Mouse (Mus musculus) erythroblast, embryonic 14.5 days (primary cell): ENCODE data around the gene Pum3. TPM values are rescaled to one million over a fixed set of nuclear protein-coding genes. Genes with fewer than 3 reads are reported as not detected.
"Not testable (repeated sequence)": the region's sequence is repeated elsewhere in the genome, so short reads cannot be mapped to it uniquely, and the experiment has no call there.

ENCODE experiments used
- H3K27me3 ChIP-seq: 2 replicates; pipeline ENCODE4 v1.6.1; 2012; ENCODE audit warnings: inconsistent platforms; ENCODE audit not compliant: control insufficient read depth
- H3K36me3 ChIP-seq: 2 replicates; pipeline ENCODE4 v1.6.1; 2012; ENCODE audit warnings: mild to moderate bottlenecking, inconsistent platforms; ENCODE audit not compliant: control insufficient read depth
- H3K4me1 ChIP-seq: 2 replicates; pipeline ENCODE4 v1.6.1; 2012; ENCODE audit warnings: inconsistent platforms; ENCODE audit not compliant: control insufficient read depth
- H3K4me3 ChIP-seq: replicated peaks from 2 replicates; pipeline ENCODE3; 2012; ENCODE audit warnings: moderate library complexity, mild to moderate bottlenecking, inconsistent platforms
- H3K9me3 ChIP-seq: 2 replicates; pipeline ENCODE4 v1.6.1; 2012; ENCODE audit warnings: low read length, inconsistent platforms, mixed read lengths; ENCODE audit not compliant: control insufficient read depth
- GATA1 ChIP-seq: IDR thresholded peaks from 2 replicates; pipeline ENCODE4 v1.6.1; 2012; ENCODE audit warnings: low read length, inconsistent platforms, mixed read lengths
- TAL1 ChIP-seq: IDR thresholded peaks from 3 replicates; pipeline ENCODE4 v1.6.1; 2012; ENCODE audit warnings: low read length, inconsistent platforms, mixed read lengths
- polyA plus RNA-seq: library from polyadenylated mRNA; stranded (reverse); fragments of >175 nt; gene quantifications from 2 replicates; pipeline ENCODE4 v1.2.3, GENCODE M21; 2012

Gene Pum3
- polyA plus RNA-seq, 1 experiment: 1.9 TPM

GRCm38 (mm10) chr19:27397223-27397622 lies 32.4 kb downstream of the Pum3 start:
- no peaks in the 10 kb centered on the region for H3K9me3 ChIP-seq
- no peak overlapping the region for H3K4me3 ChIP-seq
- no peaks in the 10 kb centered on the region for H3K27me3 ChIP-seq
- H3K36me3 ChIP-seq: peaks cover 85% of the 10 kb centered on the region
- TF ChIP-seq GATA1 (no peak), TAL1 (no peak)
- no peaks in the 10 kb centered on the region for H3K4me1 ChIP-seq

GRCm38 (mm10) chr19:27396719-27397118 lies 32.9 kb downstream of the Pum3 start:
- TF ChIP-seq TAL1 (no peak), GATA1 (no peak)
- Histone ChIP-seq H3K36me3 (peaks cover 88% of the 10 kb centered on the region), H3K4me1 (no peaks in the 10 kb centered on the region)

GRCm38 (mm10) chr19:27395936-27396335 lies 33.7 kb downstream of the Pum3 start:
- Histone ChIP-seq H3K27me3 (no peaks in the 10 kb centered on the region), H3K4me3 (no peak overlapping the region), H3K36me3 (peaks cover 88% of the 10 kb centered on the region), H3K9me3 (no peaks in the 10 kb centered on the region), H3K4me1 (no peaks in the 10 kb centered on the region)
- TF ChIP-seq TAL1 (no peak), GATA1 (no peak)

More at GRCm38 (mm10) chr19:27396719-27397118, 32.9 kb downstream of the Pum3 start:
- no peak overlapping the region for H3K4me3 ChIP-seq
- H3K9me3 ChIP-seq: no peaks in the 10 kb centered on the region
- H3K27me3 ChIP-seq: no peaks in the 10 kb centered on the region

GRCm38 (mm10) chr19:27395481-27395880 lies 34.1 kb downstream of the Pum3 start:
- no peaks in the 10 kb centered on the region for H3K4me1 ChIP-seq
- H3K4me3 ChIP-seq: no peak overlapping the region
- no peaks in the 10 kb centered on the region for H3K27me3 ChIP-seq
- TF ChIP-seq TAL1: no peak
- no peak for TF ChIP-seq GATA1
- no peaks in the 10 kb centered on the region for H3K9me3 ChIP-seq
- peaks cover 88% of the 10 kb centered on the region for H3K36me3 ChIP-seq

GRCm38 (mm10) chr19:27394341-27394990 lies 35.2 kb downstream of the Pum3 start:
- Histone ChIP-seq H3K4me3 (no peak overlapping the region), H3K27me3 (no peaks in the 10 kb centered on the region), H3K36me3 (peaks cover 90% of the 10 kb centered on the region), H3K9me3 (no peaks in the 10 kb centered on the region), H3K4me1 (no peaks in the 10 kb centered on the region)
- TF ChIP-seq TAL1 (no peak), GATA1 (no peak)

- H3K4me1 ChIP-seq: no peaks in the 10 kb centered on the region
- TF ChIP-seq GATA1 (no peak), TAL1 (no peak)
These were observed 37.2 kb downstream of the Pum3 start for GRCm38 (mm10) chr19:27392431-27392830.

GRCm38 (mm10) chr19:27391344-27391743 lies 38.3 kb downstream of the Pum3 start:
- no peak overlapping the region for H3K4me3 ChIP-seq
- H3K36me3 ChIP-seq: peaks cover 84% of the 10 kb centered on the region
- no peak for TF ChIP-seq TAL1
- TF ChIP-seq GATA1: no peak
- no peaks in the 10 kb centered on the region for H3K27me3 ChIP-seq
- H3K4me1 ChIP-seq: no peaks in the 10 kb centered on the region
- no peaks in the 10 kb centered on the region for H3K9me3 ChIP-seq

More at GRCm38 (mm10) chr19:27392431-27392830, 37.2 kb downstream of the Pum3 start:
- peaks cover 83% of the 10 kb centered on the region for H3K36me3 ChIP-seq
- H3K4me3 ChIP-seq: no peak overlapping the region
- no peaks in the 10 kb centered on the region for H3K9me3 ChIP-seq
- no peaks in the 10 kb centered on the region for H3K27me3 ChIP-seq

GRCm38 (mm10) chr19:27389566-27389965 lies 40.1 kb downstream of the Pum3 start:
- not testable (repeated sequence) for H3K27me3 ChIP-seq, H3K9me3 ChIP-seq, H3K4me1 ChIP-seq, H3K4me3 ChIP-seq
- peaks cover 74% of the 10 kb centered on the region for H3K36me3 ChIP-seq

- Histone ChIP-seq H3K27me3 (no peaks in the 10 kb centered on the region), H3K36me3 (peaks cover 38% of the 10 kb centered on the region), H3K4me1 (no peaks in the 10 kb centered on the region), H3K9me3 (no peaks in the 10 kb centered on the region), H3K4me3 (no peak overlapping the region)
- TF ChIP-seq TAL1: no peak
- TF ChIP-seq GATA1: no peak
These were observed 44.3 kb downstream of the Pum3 start for GRCm38 (mm10) chr19:27385304-27385703.

- Histone ChIP-seq H3K36me3 (peaks cover 25% of the 10 kb centered on the region), H3K4me3 (no peak overlapping the region), H3K27me3 (no peaks in the 10 kb centered on the region), H3K4me1 (no peaks in the 10 kb centered on the region), H3K9me3 (no peaks in the 10 kb centered on the region)
- TF ChIP-seq GATA1 (no peak), TAL1 (no peak)
These were observed 46.4 kb downstream of the Pum3 start for GRCm38 (mm10) chr19:27383266-27383665.
